Mouse (Mus musculus) embryonic facial prominence, embryonic 13.5 days (tissue): Measurements from ENCODE around the gene Gm10518. TPM values are rescaled to one million over a fixed set of nuclear protein-coding genes. Genes with fewer than 3 reads are reported as not detected.

ENCODE experiments used
- ATAC-seq: fragments of 200-750 bp; cut with Nextera tagmentation; 2 replicates; pipeline ENCODE4 v1.8.0; 2017; ENCODE audit warnings: low read depth; ENCODE audit not compliant: insufficient number of reproducible peaks, insufficient read depth, low FRiP score, low TSS enrichment
- H3K27ac ChIP-seq: fragments of 300-500 bp; sonication (generic); 2 replicates; pipeline ENCODE4 v1.5.1; 2015; ENCODE audit warnings: moderate library complexity, mild to moderate bottlenecking, inconsistent platforms
- H3K27me3 ChIP-seq: fragments of 300-500 bp; sonication (generic); 2 replicates; pipeline ENCODE4 v1.6.1; 2015; ENCODE audit warnings: mild to moderate bottlenecking, inconsistent platforms
- H3K36me3 ChIP-seq: fragments of 300-500 bp; sonication (generic); 2 replicates; pipeline ENCODE4 v1.6.1; 2015; ENCODE audit warnings: mild to moderate bottlenecking, inconsistent platforms
- H3K4me1 ChIP-seq: fragments of 300-500 bp; sonication (generic); 2 replicates; pipeline ENCODE4 v1.6.1; 2015; ENCODE audit warnings: inconsistent platforms
- H3K4me2 ChIP-seq: fragments of 300-500 bp; sonication (generic); 2 replicates; pipeline ENCODE4 v1.6.1; 2015; ENCODE audit warnings: moderate library complexity, mild to moderate bottlenecking, inconsistent platforms
- H3K4me3 ChIP-seq: fragments of 300-500 bp; sonication (generic); 2 replicates; pipeline ENCODE4 v1.5.1; 2015; ENCODE audit warnings: mild to moderate bottlenecking, inconsistent platforms
- H3K9ac ChIP-seq: fragments of 300-500 bp; sonication (generic); 2 replicates; pipeline ENCODE4 v1.6.1; 2015; ENCODE audit warnings: mild to moderate bottlenecking, inconsistent platforms
- H3K9me3 ChIP-seq: fragments of 300-500 bp; sonication (generic); 2 replicates; pipeline ENCODE4 v1.6.1; 2016; ENCODE audit warnings: inconsistent platforms
- WGBS: fragments of 180-500 bp; shearing (Covaris S2); methylation state at CpG from one replicate; pipeline ENCODE4 v1.1.7; 2015; ENCODE audit warnings: mixed read lengths; 5-methylcytosine and 5-hydroxymethylcytosine counted together
- polyA plus RNA-seq: library from polyadenylated mRNA; unstranded; fragments of >200 nt; fragmentation: Nextera tagmentation; extraction: Ambion mirVana; gene quantifications from 2 replicates; pipeline ENCODE4 v1.2.1, GENCODE M21; 2015

Gene Gm10518
- polyA plus RNA-seq, 1 experiment from 2014 or later: 0.32 TPM

- H3K36me3 ChIP-seq: no peaks in the 10 kb centered on the region
- ATAC-seq: no peak
- no peak overlapping the region for H3K9ac ChIP-seq
- H3K4me2 ChIP-seq: no peak overlapping the region
- no peaks in the 10 kb centered on the region for H3K4me1 ChIP-seq
- no peak overlapping the region for H3K27ac ChIP-seq
- no peaks in the 10 kb centered on the region for H3K27me3 ChIP-seq
- 86% methylated on average over 7 of the region's 7 CpGs for whole genome bisulfite sequencing
- H3K4me3 ChIP-seq: no peak overlapping the region
- H3K9me3 ChIP-seq: peaks cover 9% of the 10 kb centered on the region
Measured at GRCm38 (mm10) chr1:179836426-179837404, 33.5 kb downstream of the Gm10518 start.

GRCm38 (mm10) chr1:179842568-179842967, 39.4 kb downstream of the Gm10518 start:
- no peak overlapping the region for H3K27ac ChIP-seq
- no peaks in the 10 kb centered on the region for H3K36me3 ChIP-seq
- H3K4me3 ChIP-seq: no peak overlapping the region
- no peak overlapping the region for H3K4me2 ChIP-seq
- ATAC-seq: no peak
- no peak overlapping the region for H3K9ac ChIP-seq
- H3K9me3 ChIP-seq: no peaks in the 10 kb centered on the region
- H3K4me1 ChIP-seq: peaks cover 2% of the 10 kb centered on the region; the same call in 1 of the 2 replicates
- WGBS: 82% methylated on average over 7 of the region's 7 CpGs
- H3K27me3 ChIP-seq: no peaks in the 10 kb centered on the region

GRCm38 (mm10) chr1:179843981-179844380, 40.8 kb downstream of the Gm10518 start:
- Histone ChIP-seq H3K36me3 (no peaks in the 10 kb centered on the region), H3K4me2 (no peak overlapping the region), H3K4me1 (peaks cover 8% of the 10 kb centered on the region), H3K27ac (no peak overlapping the region), H3K4me3 (no peak overlapping the region), H3K27me3 (no peaks in the 10 kb centered on the region), H3K9ac (no peak overlapping the region), H3K9me3 (no peaks in the 10 kb centered on the region)
- WGBS: 63% methylated on average over 3 of the region's 3 CpGs
- no peak for ATAC-seq

- Histone ChIP-seq H3K4me3 (no peak overlapping the region), H3K27ac (no peak overlapping the region), H3K36me3 (no peaks in the 10 kb centered on the region), H3K9ac (no peak overlapping the region), H3K9me3 (no peaks in the 10 kb centered on the region), H3K4me2 (no peak overlapping the region), H3K27me3 (no peaks in the 10 kb centered on the region), H3K4me1 (peaks cover 8% of the 10 kb centered on the region)
- WGBS: 8% methylated on average over 5 of the region's 5 CpGs
- ATAC-seq: no peak
Measured at GRCm38 (mm10) chr1:179844894-179845293, 41.7 kb downstream of the Gm10518 start.

GRCm38 (mm10) chr1:179845832-179846499, 42.8 kb downstream of the Gm10518 start:
- 81% methylated on average over 16 of the region's 16 CpGs for WGBS
- Histone ChIP-seq H3K9ac (no peak overlapping the region), H3K4me1 (peaks cover 8% of the 10 kb centered on the region), H3K4me2 (no peak overlapping the region), H3K36me3 (no peaks in the 10 kb centered on the region), H3K4me3 (no peak overlapping the region), H3K27ac (no peak overlapping the region), H3K9me3 (no peaks in the 10 kb centered on the region), H3K27me3 (no peaks in the 10 kb centered on the region)
- no peak for ATAC-seq

- Histone ChIP-seq H3K4me1 (peaks cover 8% of the 10 kb centered on the region), H3K4me3 (no peak overlapping the region), H3K9me3 (no peaks in the 10 kb centered on the region), H3K4me2 (no peak overlapping the region; the same call in 1 of the 2 replicates), H3K27me3 (no peaks in the 10 kb centered on the region), H3K27ac (no peak overlapping the region), H3K36me3 (no peaks in the 10 kb centered on the region), H3K9ac (no peak overlapping the region)
- ATAC-seq: no peak
- 54% methylated on average over 7 of the region's 7 CpGs for WGBS
Measured at GRCm38 (mm10) chr1:179847173-179847572, 44.0 kb downstream of the Gm10518 start.

- no peaks in the 10 kb centered on the region for H3K9me3 ChIP-seq
- H3K4me3 ChIP-seq: peak overlapping the region; percentile 43
- peak overlapping the region; percentile 74 for H3K27ac ChIP-seq
- WGBS: 2% methylated on average over 20 of the region's 20 CpGs
- peak; percentile 60; the same call in 1 of the 2 replicates for ATAC-seq
- H3K36me3 ChIP-seq: no peaks in the 10 kb centered on the region
- H3K4me2 ChIP-seq: peak overlapping the region; percentile 66
- no peaks in the 10 kb centered on the region for H3K27me3 ChIP-seq
- peak overlapping the region; percentile 78 for H3K9ac ChIP-seq
- peaks cover 6% of the 10 kb centered on the region; the same call in 1 of the 2 replicates for H3K4me1 ChIP-seq
Measured at GRCm38 (mm10) chr1:179847759-179848389, 44.7 kb downstream of the Gm10518 start.

GRCm38 (mm10) chr1:179853421-179853820, 50.2 kb downstream of the Gm10518 start:
- Histone ChIP-seq H3K36me3 (no peaks in the 10 kb centered on the region), H3K27me3 (no peaks in the 10 kb centered on the region), H3K9ac (no peak overlapping the region), H3K4me3 (no peak overlapping the region), H3K27ac (no peak overlapping the region), H3K9me3 (no peaks in the 10 kb centered on the region), H3K4me2 (no peak overlapping the region), H3K4me1 (peaks cover 7% of the 10 kb centered on the region)
- no peak for ATAC-seq
- WGBS: 39% methylated on average over 4 of the region's 4 CpGs

Other genes with a start within 250 kb of the Gm10518 start
- gene Sccpdh, start 135.2 kb upstream of the Gm10518 start, polyA plus RNA-seq: 64.1 and 67.0 TPM in 2 replicates
- not detected in 2 replicates for gene Kif28, start 58.1 kb upstream of the Gm10518 start, polyA plus RNA-seq
- gene Ahctf1, start 304 bp downstream of the Gm10518 start, polyA plus RNA-seq: 29.1 and 30.1 TPM in 2 replicates
- gene Cdc42bpa, start 157.1 kb downstream of the Gm10518 start, polyA plus RNA-seq: 21.1 and 24.4 TPM in 2 replicates